Mouse (Mus musculus) heart, postnatal 25 days (tissue): ENCODE data around the gene Tspan5. TPM values are rescaled to one million over a fixed set of nuclear protein-coding genes. Genes with fewer than 3 reads are reported as not detected.

Experiments used
- DNase-seq: peaks from one replicate; pipeline ENCODE4 v3.0.0; 2022; ENCODE audit warnings: low spot score
- intact Hi-C: fragments of 180-260 bp; cut with DNase I; formaldehyde crosslinking; loops from one replicate; pipeline ENCODE4 v1.15.1; 2025
- total RNA-seq, 2 experiments: library from RNA; stranded (reverse); gene quantifications; 2 replicates each; pipeline ENCODE4 v1.2.3; 2021

Gene Tspan5
- total RNA-seq, 2 experiments from 2014 or later = 7.2 to 8.6 TPM

DNA sequence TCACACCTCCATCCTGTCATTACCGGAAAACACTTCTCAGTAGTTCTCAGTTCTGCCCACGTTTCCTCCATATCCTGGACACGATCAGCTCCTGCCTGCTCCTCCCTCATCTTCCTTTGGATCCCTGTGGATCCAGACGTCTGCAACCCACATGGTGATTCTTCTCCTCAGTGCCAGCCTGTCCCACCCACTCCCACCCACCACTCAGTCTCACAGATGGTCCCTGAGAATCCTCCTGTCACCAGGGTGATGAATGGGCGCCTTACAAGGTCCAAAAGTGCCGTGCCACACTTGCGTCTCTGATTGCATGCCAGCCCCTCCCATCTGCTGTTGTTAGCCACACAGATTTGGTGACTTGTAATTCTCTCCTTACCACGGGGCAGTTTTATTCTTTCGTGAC, 119.0 kb downstream of the Tspan5 start:
- intact Hi-C loops = no loop called here
- DNase-seq = no peak

DNA sequence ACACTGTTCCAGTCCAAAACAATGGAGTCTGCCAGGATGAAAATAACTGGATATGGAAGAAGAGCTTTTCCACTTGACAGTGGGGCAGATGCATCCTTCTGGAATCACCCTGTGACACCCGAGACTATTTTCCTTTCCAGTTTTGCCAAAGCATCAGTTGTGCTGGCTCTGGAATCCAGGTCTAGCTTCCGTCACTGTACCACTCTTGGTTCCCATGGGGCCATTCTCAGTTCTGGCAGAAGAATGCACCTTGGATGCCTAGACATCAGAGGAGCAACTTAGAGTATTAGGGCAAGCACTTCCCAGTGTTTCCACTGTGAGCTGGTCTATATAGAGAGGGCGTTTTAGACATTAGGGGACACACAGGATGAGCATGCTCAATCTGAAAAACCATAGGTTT, 119.6 kb downstream of the Tspan5 start:
- no peak for DNase-seq
- intact Hi-C loops = no loop called here

DNA sequence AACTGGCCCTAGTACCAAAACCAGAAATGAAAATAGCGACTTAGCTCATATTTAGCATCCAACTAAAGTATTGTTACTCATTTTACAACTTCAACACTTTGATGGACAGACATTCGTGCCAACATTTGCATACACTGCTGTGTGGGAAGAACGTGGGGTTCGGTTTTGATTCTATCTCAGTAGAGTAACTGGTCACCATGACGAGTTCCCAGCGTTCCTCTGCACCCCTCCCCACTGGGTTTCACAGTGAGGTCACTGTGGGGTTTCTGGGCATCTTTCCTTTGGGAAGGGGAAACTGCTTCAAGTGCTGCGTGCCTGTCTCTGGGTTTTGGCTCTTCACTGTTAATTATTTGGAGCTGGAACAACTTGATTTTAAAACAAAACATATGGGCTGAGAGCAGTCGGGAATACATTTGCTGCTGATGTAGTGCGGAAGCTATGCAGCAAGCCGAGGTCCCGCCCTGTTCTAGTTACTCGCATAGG, 122.2 kb downstream of the Tspan5 start:
- intact Hi-C loops = no loop called here
- no peak for DNase-seq

GRCm38 (mm10) chr3:138865271-138865670, 123.3 kb downstream of the Tspan5 start:
- intact Hi-C loops = no loop called here

GRCm38 (mm10) chr3:138867149-138867848, 125.3 kb downstream of the Tspan5 start:
- no peak for DNase-seq

More at GRCm38 (mm10) chr3:138865271-138865670, 123.3 kb downstream of the Tspan5 start:
- no peak for DNase-seq

DNA sequence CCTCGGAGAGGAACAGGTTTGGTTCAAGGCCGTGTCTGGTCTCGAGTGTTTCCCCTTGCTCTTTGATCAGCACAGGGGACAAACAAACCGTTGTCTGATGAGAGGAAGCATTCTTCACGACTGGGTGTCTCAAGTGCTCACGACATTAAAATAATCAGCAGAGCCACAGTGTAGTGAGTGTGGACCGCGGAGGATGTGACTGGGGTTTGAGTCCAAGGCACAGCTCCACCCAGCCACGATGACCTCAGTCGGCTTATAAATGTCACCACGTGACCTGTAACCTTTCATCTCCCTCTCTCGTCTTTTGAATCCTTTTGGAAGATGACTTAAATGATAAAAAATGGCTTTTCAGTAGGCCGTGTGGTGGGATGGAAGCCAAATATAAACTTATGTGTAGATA, 126.4 kb downstream of the Tspan5 start:
- DNase-seq = no peak
- intact Hi-C loops = no loop called here

More at GRCm38 (mm10) chr3:138867149-138867848, 125.3 kb downstream of the Tspan5 start:
- intact Hi-C loops = no loop called here

- intact Hi-C loops = no loop called here
- DNase-seq = no peak
Measured at GRCm38 (mm10) chr3:138875282-138875681, 133.3 kb downstream of the Tspan5 start.

GRCm38 (mm10) chr3:138875936-138876335, 133.9 kb downstream of the Tspan5 start:
- DNase-seq = no peak
- intact Hi-C loops = no loop called here

DNA sequence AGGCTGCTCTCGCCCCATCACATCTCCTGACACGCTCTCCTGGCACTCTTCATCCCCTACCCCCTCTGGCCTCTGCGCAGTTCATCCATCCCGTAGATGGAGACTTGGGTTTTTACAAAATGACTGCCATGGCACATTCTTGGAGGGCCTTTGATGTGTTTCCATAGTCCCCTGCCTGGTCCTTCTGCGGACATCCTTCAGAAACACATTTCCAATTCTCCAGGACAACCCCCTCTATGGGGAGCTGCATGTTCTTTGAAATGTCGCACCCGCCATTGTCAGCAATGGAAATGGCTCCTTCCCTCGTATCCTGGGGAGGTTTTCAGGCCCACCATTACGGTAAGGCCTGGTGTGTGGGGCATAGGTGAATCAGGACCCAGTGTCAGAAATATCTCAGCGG, 134.4 kb downstream of the Tspan5 start:
- intact Hi-C loops = no loop called here
- DNase-seq = no peak

DNA sequence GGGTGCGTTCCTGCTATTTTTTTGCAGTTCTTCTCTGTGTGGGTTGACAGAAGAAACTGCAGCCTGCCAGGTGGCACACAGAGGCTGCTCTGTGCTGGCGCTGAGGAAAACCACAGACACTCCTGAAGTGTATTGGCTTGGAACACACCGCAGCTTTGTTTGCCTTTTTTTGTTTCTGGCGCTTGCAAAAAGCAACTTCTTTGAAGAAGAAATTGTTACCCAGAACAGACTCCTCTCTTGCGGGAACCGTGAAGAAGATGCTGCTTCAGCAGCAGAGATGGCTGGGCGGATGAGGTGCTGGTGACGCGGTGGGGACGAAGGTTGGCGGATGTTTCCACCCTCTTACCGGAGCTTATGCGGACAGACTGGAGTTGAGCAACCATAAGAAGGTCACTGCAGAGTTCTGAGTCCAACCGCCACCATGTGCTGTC, 135.0 kb downstream of the Tspan5 start:
- DNase-seq = no peak
- intact Hi-C loops = no loop called here

DNA sequence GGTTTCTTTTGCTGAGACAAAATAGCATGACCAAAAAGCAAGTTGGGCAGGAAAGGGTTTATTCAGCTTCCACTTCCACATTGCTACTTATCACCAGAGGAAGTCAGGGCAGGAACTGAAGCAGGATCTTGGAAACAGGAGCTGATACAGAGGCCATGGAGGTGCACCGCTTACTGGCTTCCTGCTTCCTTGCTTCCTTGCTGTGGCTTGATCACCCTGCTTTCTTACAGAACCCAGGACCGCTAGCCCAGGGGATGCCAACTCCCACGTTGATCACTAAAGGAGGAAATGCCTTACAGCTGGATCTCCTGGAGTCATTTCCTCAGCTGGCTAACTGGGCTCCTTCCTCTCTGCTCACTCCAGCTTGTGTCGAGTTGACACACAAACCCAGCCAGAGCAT, 135.7 kb downstream of the Tspan5 start:
- intact Hi-C loops = no loop called here
- DNase-seq = no peak

DNA sequence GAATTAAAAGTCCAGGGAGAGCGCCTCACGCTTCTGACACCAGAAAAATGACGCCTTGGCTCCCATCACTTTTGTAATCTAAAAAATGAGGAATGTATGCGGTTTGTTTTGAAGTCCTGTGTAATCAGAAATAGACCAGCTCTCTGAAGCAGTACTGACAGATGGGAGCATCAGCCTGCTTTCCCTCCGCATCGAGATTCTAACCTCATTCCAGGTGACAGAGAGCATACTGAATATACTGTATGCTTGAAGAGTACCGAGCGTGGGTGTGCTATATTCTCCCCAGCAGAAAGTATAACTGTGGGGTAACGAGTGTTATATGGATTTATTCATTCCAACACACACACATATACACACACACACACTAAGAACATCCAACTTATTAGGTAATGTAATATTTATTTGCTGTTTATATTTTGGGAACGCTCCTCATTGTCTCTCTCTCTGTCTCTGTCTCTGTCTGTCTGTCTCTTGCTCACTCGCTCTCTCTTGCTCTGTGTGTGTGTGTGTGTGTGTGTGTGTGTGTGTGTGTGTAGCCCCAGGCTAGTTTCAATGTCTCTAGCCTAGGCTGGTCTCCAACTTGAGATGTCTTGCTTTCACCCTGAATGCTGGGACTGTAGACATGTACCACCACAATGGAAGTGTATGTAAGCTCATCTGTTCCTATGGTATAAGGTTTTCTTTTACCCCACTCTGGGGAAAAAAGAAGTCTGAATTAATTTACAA, 139.2 kb downstream of the Tspan5 start:
- no peak for DNase-seq
- intact Hi-C loops = no loop called here

DNA sequence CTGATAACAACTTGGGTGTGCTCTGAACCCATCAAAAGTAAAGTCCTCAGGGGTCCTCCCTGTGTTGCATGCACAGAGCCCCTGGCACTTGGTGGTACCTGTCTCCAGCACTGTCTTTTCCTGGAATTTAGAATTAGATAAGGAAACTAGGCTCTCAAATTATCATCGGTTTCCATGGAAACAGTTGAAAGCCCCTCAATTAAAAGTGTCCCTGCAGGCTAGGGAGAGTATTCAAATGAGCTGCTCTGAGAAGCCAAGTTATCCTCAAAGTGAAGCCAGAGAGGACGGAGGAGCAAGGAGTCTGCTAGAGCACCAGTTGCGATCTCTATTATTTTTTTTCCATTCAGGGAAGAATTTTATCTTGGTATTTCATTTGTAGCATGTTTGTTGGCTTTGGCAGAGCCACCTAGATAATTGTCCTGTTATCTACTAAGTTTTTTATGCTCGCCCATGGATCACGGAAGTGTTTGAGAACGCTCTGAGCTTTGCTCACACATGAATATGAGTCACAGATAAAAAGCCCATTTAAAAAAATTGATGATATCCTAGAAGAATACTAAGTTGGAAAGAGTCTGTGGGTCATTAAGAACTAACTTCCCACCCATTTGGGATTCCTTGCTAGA, 139.8 kb downstream of the Tspan5 start:
- peak; percentile 6 for DNase-seq
- intact Hi-C loops = no loop called here

- no peak for DNase-seq
- intact Hi-C loops = no loop called here
Measured at GRCm38 (mm10) chr3:138886121-138886520, 144.1 kb downstream of the Tspan5 start.

DNA sequence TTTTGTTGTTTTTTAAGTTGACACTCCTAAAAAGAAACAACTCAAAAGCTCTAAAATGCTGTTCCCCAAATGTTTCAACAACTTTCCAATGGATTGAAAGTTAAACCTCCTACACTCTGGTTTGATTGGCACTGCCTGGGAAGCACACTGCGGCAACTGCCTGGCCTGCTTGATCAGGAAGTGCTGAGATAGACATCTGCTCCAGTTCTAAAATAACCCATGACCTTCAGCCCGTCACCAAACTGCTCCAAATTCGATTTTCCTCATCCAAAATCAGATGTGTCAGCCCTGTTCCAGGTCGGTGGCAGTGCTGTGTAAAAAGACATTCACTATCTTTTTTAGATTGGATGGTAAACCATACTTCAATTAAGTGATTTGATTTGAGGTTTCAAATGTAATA, 147.2 kb downstream of the Tspan5 start:
- intact Hi-C loops = no loop called here
- DNase-seq = no peak

DNA sequence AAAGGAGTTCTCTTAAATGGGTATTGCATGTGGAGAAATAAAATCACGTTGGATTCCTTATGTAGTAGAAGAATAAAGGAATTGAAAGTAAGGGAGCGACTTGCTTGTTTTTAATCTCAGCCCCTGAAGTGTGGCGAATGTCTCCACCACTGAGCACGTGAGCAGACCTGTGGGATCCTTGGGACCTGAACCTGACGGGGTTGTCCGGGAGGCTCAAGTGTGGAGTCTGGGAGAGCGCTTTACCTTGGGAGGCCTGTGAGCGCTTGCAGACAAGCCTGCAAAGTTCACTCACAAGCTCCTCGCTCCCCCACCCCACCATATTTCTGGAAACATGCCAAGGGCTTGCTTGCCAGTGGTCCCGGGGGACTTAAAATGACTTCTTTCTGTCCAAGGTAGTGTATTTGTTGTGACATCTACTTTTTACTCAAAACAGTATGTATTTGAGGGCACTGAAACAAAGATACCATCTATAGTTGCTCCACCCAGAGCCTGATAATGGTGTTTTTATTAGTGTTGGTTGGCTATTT, 147.8 kb downstream of the Tspan5 start:
- intact Hi-C loops = no loop called here
- no peak for DNase-seq

DNA sequence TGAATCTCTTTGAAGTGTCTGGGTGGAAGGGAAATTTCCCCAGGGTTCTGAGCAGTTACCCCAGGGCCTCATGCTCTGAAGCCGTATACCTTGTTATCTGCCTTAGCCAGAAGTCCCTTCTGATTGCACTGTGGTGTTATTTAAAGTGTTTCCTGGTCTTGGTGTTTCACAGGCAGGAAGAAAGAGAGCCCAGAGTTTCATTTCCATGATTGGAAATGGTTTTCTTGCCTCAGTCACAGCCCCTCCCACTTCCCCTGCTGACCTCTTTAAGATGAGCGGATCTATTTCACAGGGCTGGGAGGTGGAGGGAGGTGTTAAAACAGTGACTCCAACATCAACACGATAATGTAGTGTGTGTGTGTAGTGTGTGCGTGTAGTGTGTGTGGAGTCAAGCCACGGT, 151.5 kb downstream of the Tspan5 start:
- DNase-seq = no peak
- intact Hi-C loops = no loop called here

- intact Hi-C loops = no loop called here
Measured at GRCm38 (mm10) chr3:138897500-138897899, 155.5 kb downstream of the Tspan5 start.

DNA sequence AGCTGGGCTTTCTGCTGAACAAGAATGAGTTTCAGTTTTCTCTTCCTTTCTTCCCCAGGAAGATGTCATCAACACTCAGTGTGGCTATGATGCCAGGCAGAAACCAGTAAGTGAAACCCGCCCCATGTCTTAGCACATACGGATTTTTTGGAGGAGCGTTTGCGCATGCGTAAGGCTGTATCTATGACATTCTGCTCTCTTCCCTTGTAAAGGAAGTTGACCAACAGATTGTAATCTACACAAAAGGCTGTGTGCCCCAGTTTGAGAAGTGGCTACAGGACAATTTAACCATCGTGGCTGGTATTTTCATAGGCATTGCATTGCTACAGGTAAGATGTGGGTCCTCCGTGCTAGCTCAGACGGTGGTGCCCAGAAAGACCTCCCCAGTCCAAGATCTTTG, 156.1 kb downstream of the Tspan5 start:
- intact Hi-C loops = no loop called here

More at GRCm38 (mm10) chr3:138897500-138897899, 155.5 kb downstream of the Tspan5 start:
- DNase-seq = no peak

GRCm38 (mm10) chr3:138900571-138901141, 158.7 kb downstream of the Tspan5 start:
- DNase-seq = no peak
- intact Hi-C loops = loop anchor here (10.0 kb wide), 1 partner anchor 396 kb away; no protein-coding TSS in a partner anchor

More for the DNA sequence above, 156.1 kb downstream of the Tspan5 start:
- no peak for DNase-seq
